Mouse (Mus musculus) thymus, adult 18-20 months (tissue): ENCODE results near the gene Acot7.

Experiments used
- DNase-seq, 2 experiments: peaks; one replicate each; pipeline ENCODE4 v3.0.0; 2022; ENCODE audit warnings: mixed read lengths in 2 of 2

The Acot7 gene

GRCm38 (mm10) chr4:152303172-152303571, 125.2 kb downstream of the Acot7 start:
- no peak for DNase-seq

GRCm38 (mm10) chr4:152304685-152305084, 126.8 kb downstream of the Acot7 start:
- no peak for DNase-seq

GRCm38 (mm10) chr4:152305991-152306390, 128.1 kb downstream of the Acot7 start:
- DNase-seq = no peak

- DNase-seq = no peak
Measured at GRCm38 (mm10) chr4:152307542-152307941, 129.6 kb downstream of the Acot7 start.

GRCm38 (mm10) chr4:152312186-152312585, 134.3 kb downstream of the Acot7 start:
- no peak for DNase-seq

GRCm38 (mm10) chr4:152313211-152313632, 135.3 kb downstream of the Acot7 start:
- no peak for DNase-seq

GRCm38 (mm10) chr4:152313934-152314333, 136.0 kb downstream of the Acot7 start:
- DNase-seq = no peak

GRCm38 (mm10) chr4:152315498-152316213, 137.7 kb downstream of the Acot7 start:
- DNase-seq = no peak

- no peak for DNase-seq
Measured at GRCm38 (mm10) chr4:152317631-152318033, 139.7 kb downstream of the Acot7 start.

GRCm38 (mm10) chr4:152318517-152319234, 140.7 kb downstream of the Acot7 start, which contains the start of gene Rnf207:
Rnf207 (minus strand) TSS chr4:152318993.
- DNase-seq = no peak
